Mouse (Mus musculus) liver, embryonic 13.5 days (tissue): ENCODE measurements around the gene Rbms1. TPM values are rescaled to one million over a fixed set of nuclear protein-coding genes. Genes with fewer than 3 reads are reported as not detected.
A peak's percentile ranks its signal among the peaks of the same experiment; 100 is the strongest.

ENCODE experiments used
- ATAC-seq: fragments of 200-750 bp; cut with Nextera tagmentation; 2 replicates; pipeline ENCODE4 v1.8.0; 2017; ENCODE audit warnings: low read depth, mild to moderate bottlenecking, moderate number of reproducible peaks, moderate library complexity
- DNase-seq: peaks from one replicate; pipeline ENCODE4 v3.0.0; 2022
- H3K27ac ChIP-seq: fragments of 300-500 bp; sonication (generic); 2 replicates; pipeline ENCODE4 v1.5.1; 2015; ENCODE audit warnings: moderate library complexity, mild to moderate bottlenecking, inconsistent platforms
- H3K27me3 ChIP-seq: fragments of 300-500 bp; sonication (generic); 2 replicates; pipeline ENCODE4 v1.6.1; 2015; ENCODE audit warnings: mild to moderate bottlenecking, inconsistent platforms
- H3K36me3 ChIP-seq: fragments of 300-500 bp; sonication (generic); 2 replicates; pipeline ENCODE4 v1.6.1; 2015; ENCODE audit warnings: mild to moderate bottlenecking, inconsistent platforms
- H3K4me1 ChIP-seq: fragments of 300-500 bp; sonication (generic); replicated peaks from 2 replicates; pipeline ENCODE4 v1.6.1; 2015; ENCODE audit warnings: inconsistent platforms
- H3K4me2 ChIP-seq: fragments of 300-500 bp; sonication (generic); 2 replicates; pipeline ENCODE4 v1.6.1; 2015; ENCODE audit warnings: inconsistent platforms, mild to moderate bottlenecking, moderate library complexity
- H3K4me3 ChIP-seq: fragments of 300-500 bp; sonication (generic); replicated peaks from 2 replicates; pipeline ENCODE4 v1.5.1; 2015; ENCODE audit warnings: mild to moderate bottlenecking, inconsistent platforms
- H3K9ac ChIP-seq: fragments of 300-500 bp; sonication (generic); 2 replicates; pipeline ENCODE4 v1.6.1; 2015; ENCODE audit warnings: mild to moderate bottlenecking, inconsistent platforms
- H3K9me3 ChIP-seq: fragments of 300-500 bp; sonication (generic); replicated peaks from 2 replicates; pipeline ENCODE4 v1.6.1; 2016; ENCODE audit warnings: inconsistent platforms
- WGBS: fragments of 180-500 bp; shearing (Covaris S2); methylation state at CpG from one replicate; pipeline ENCODE4 v1.1.7; 2015; ENCODE audit not compliant: insufficient replicate concordance; 5-methylcytosine and 5-hydroxymethylcytosine counted together
- polyA plus RNA-seq: library from polyadenylated mRNA; unstranded; fragments of >200 nt; fragmentation: Nextera tagmentation; extraction: Ambion mirVana; gene quantifications from 2 replicates; pipeline ENCODE4 v1.2.1, GENCODE M21; 2015

Rbms1 gene
- polyA plus RNA-seq, 1 experiment from 2014 or later, result 42.8 TPM

- Histone ChIP-seq H3K36me3 (no peaks in the 10 kb centered on the region), H3K4me3 (no peak overlapping the region), H3K27me3 (no peaks in the 10 kb centered on the region), H3K4me2 (no peak overlapping the region), H3K9ac (no peak overlapping the region), H3K27ac (peak overlapping the region; percentile 47), H3K9me3 (no peaks in the 10 kb centered on the region), H3K4me1 (peaks cover 62% of the 10 kb centered on the region)
- ATAC-seq, result no peak
- 63% methylated on average over 5 of the region's 5 CpGs for WGBS
- DNase-seq, result no peak
Observed at GRCm38 (mm10) chr2:60864256-60864795, 98.7 kb downstream of the Rbms1 start.

- Histone ChIP-seq H3K27ac (peak overlapping the region; percentile 47), H3K4me1 (peaks cover 57% of the 10 kb centered on the region), H3K4me2 (no peak overlapping the region), H3K36me3 (peaks cover under 1% of the 10 kb centered on the region), H3K27me3 (no peaks in the 10 kb centered on the region), H3K4me3 (no peak overlapping the region), H3K9ac (no peak overlapping the region), H3K9me3 (no peaks in the 10 kb centered on the region)
- no peak for DNase-seq
- no peak for ATAC-seq
- WGBS, result 84% methylated on average over 2 of the region's 2 CpGs
Observed at GRCm38 (mm10) chr2:60863827-60864226, 99.2 kb downstream of the Rbms1 start.

GRCm38 (mm10) chr2:60862913-60863711 lies 99.9 kb downstream of the Rbms1 start:
- H3K4me3 ChIP-seq, result no peak overlapping the region
- H3K9me3 ChIP-seq, result no peaks in the 10 kb centered on the region
- H3K27me3 ChIP-seq, result no peaks in the 10 kb centered on the region
- H3K27ac ChIP-seq, result peak overlapping the region; percentile 47; the same call in 1 of the 2 replicates
- ATAC-seq, result peak; percentile 10; the same call in 1 of the 2 replicates
- peaks cover 8% of the 10 kb centered on the region for H3K36me3 ChIP-seq
- WGBS, result 79% methylated on average over 8 of the region's 8 CpGs
- DNase-seq, result no peak
- H3K4me2 ChIP-seq, result no peak overlapping the region
- H3K4me1 ChIP-seq, result peaks cover 50% of the 10 kb centered on the region
- no peak overlapping the region for H3K9ac ChIP-seq

GRCm38 (mm10) chr2:60858116-60858515 lies 104.9 kb downstream of the Rbms1 start:
- H3K4me2 ChIP-seq, result no peak overlapping the region
- WGBS, result 71% methylated on average over 1 of the region's 1 CpGs
- no peak overlapping the region for H3K4me3 ChIP-seq
- no peak overlapping the region for H3K9ac ChIP-seq
- H3K9me3 ChIP-seq, result no peaks in the 10 kb centered on the region
- H3K36me3 ChIP-seq, result peaks cover 13% of the 10 kb centered on the region
- H3K27me3 ChIP-seq, result no peaks in the 10 kb centered on the region
- no peak overlapping the region for H3K27ac ChIP-seq
- DNase-seq, result no peak
- H3K4me1 ChIP-seq, result peaks cover 23% of the 10 kb centered on the region
- no peak for ATAC-seq

GRCm38 (mm10) chr2:60856097-60856496 lies 106.9 kb downstream of the Rbms1 start:
- DNase-seq, result no peak
- Histone ChIP-seq H3K4me3 (no peak overlapping the region), H3K9me3 (no peaks in the 10 kb centered on the region), H3K27me3 (no peaks in the 10 kb centered on the region), H3K4me2 (no peak overlapping the region), H3K27ac (no peak overlapping the region), H3K4me1 (peaks cover 32% of the 10 kb centered on the region), H3K36me3 (peaks cover 13% of the 10 kb centered on the region), H3K9ac (no peak overlapping the region)
- 76% methylated on average over 2 of the region's 2 CpGs for WGBS
- ATAC-seq, result no peak

- Histone ChIP-seq H3K9me3 (no peaks in the 10 kb centered on the region), H3K27ac (no peak overlapping the region), H3K4me1 (peaks cover 40% of the 10 kb centered on the region), H3K4me3 (no peak overlapping the region), H3K27me3 (no peaks in the 10 kb centered on the region), H3K36me3 (peaks cover 13% of the 10 kb centered on the region), H3K9ac (no peak overlapping the region), H3K4me2 (no peak overlapping the region)
- DNase-seq (no peak), ATAC-seq (peak; percentile 58; the same call in 1 of the 2 replicates)
- 11% methylated on average over 4 of the region's 4 CpGs for WGBS
Observed at GRCm38 (mm10) chr2:60855006-60855405, 108.0 kb downstream of the Rbms1 start.

GRCm38 (mm10) chr2:60851898-60852297 lies 111.1 kb downstream of the Rbms1 start:
- no peak overlapping the region for H3K4me2 ChIP-seq
- H3K9ac ChIP-seq, result no peak overlapping the region
- no peak overlapping the region for H3K27ac ChIP-seq
- peaks cover 48% of the 10 kb centered on the region for H3K4me1 ChIP-seq
- ATAC-seq (no peak), DNase-seq (no peak)
- no peaks in the 10 kb centered on the region for H3K9me3 ChIP-seq
- no peak overlapping the region for H3K4me3 ChIP-seq
- no peaks in the 10 kb centered on the region for H3K36me3 ChIP-seq
- 68% methylated on average over 3 of the region's 3 CpGs for WGBS
- no peaks in the 10 kb centered on the region for H3K27me3 ChIP-seq

GRCm38 (mm10) chr2:60851057-60851718 lies 111.8 kb downstream of the Rbms1 start:
- H3K4me1 ChIP-seq, result peaks cover 45% of the 10 kb centered on the region
- H3K4me2 ChIP-seq, result no peak overlapping the region
- no peaks in the 10 kb centered on the region for H3K36me3 ChIP-seq
- H3K9me3 ChIP-seq, result no peaks in the 10 kb centered on the region
- ATAC-seq, result no peak
- H3K27ac ChIP-seq, result no peak overlapping the region
- no peak overlapping the region for H3K4me3 ChIP-seq
- H3K9ac ChIP-seq, result no peak overlapping the region
- H3K27me3 ChIP-seq, result no peaks in the 10 kb centered on the region
- DNase-seq, result no peak
- 69% methylated on average over 14 of the region's 14 CpGs for WGBS

GRCm38 (mm10) chr2:60848478-60848877 lies 114.5 kb downstream of the Rbms1 start:
- no peak for ATAC-seq
- H3K4me3 ChIP-seq, result no peak overlapping the region
- no peaks in the 10 kb centered on the region for H3K9me3 ChIP-seq
- H3K27ac ChIP-seq, result no peak overlapping the region
- H3K4me1 ChIP-seq, result peaks cover 53% of the 10 kb centered on the region
- no peak overlapping the region for H3K9ac ChIP-seq
- H3K4me2 ChIP-seq, result no peak overlapping the region
- no peaks in the 10 kb centered on the region for H3K27me3 ChIP-seq
- no peak for DNase-seq
- no peaks in the 10 kb centered on the region for H3K36me3 ChIP-seq
- 50% methylated on average over 4 of the region's 4 CpGs for WGBS

GRCm38 (mm10) chr2:60847984-60848383 lies 115.0 kb downstream of the Rbms1 start:
- ATAC-seq (no peak), DNase-seq (no peak)
- no peak overlapping the region for H3K27ac ChIP-seq
- WGBS, result 37% methylated on average over 3 of the region's 3 CpGs
- no peak overlapping the region for H3K4me3 ChIP-seq
- peaks cover 55% of the 10 kb centered on the region for H3K4me1 ChIP-seq
- H3K9ac ChIP-seq, result no peak overlapping the region
- no peaks in the 10 kb centered on the region for H3K36me3 ChIP-seq
- no peak overlapping the region for H3K4me2 ChIP-seq
- H3K9me3 ChIP-seq, result no peaks in the 10 kb centered on the region
- no peaks in the 10 kb centered on the region for H3K27me3 ChIP-seq

GRCm38 (mm10) chr2:60845316-60845894 lies 117.6 kb downstream of the Rbms1 start:
- WGBS, result 23% methylated on average over 5 of the region's 5 CpGs
- no peak overlapping the region for H3K4me2 ChIP-seq
- no peak overlapping the region for H3K27ac ChIP-seq
- H3K36me3 ChIP-seq, result peaks cover 12% of the 10 kb centered on the region
- ATAC-seq (peak; percentile 89), DNase-seq (peak; percentile 33)
- H3K9ac ChIP-seq, result no peak overlapping the region; the same call in 1 of the 2 replicates
- no peaks in the 10 kb centered on the region for H3K27me3 ChIP-seq
- peaks cover 44% of the 10 kb centered on the region for H3K4me1 ChIP-seq
- H3K4me3 ChIP-seq, result no peak overlapping the region
- no peaks in the 10 kb centered on the region for H3K9me3 ChIP-seq
